Mouse (Mus musculus) layer of hippocampus, adult 8-10 months (tissue): ENCODE measurements around the gene Hypk. TPM values are rescaled to one million over a fixed set of nuclear protein-coding genes. Genes with fewer than 3 reads are reported as not detected.
"Not testable (repeated sequence)": the region's sequence is repeated elsewhere in the genome, so short reads cannot be mapped to it uniquely, and the experiment has no call there.

Source experiments
- DNase-seq, 2 experiments: peaks; one replicate each; pipeline ENCODE4 v3.0.0; 2022; ENCODE audit warnings: low spot score in 2 of 2
- total RNA-seq, 4 experiments: library from RNA; stranded (reverse); gene quantifications; 2 replicates each; pipeline ENCODE4 v1.2.4; 2022

The Hypk gene
- total RNA-seq, 4 experiments from 2014 or later: 16.2 to 22.7 (median 17.0) TPM

DNA sequence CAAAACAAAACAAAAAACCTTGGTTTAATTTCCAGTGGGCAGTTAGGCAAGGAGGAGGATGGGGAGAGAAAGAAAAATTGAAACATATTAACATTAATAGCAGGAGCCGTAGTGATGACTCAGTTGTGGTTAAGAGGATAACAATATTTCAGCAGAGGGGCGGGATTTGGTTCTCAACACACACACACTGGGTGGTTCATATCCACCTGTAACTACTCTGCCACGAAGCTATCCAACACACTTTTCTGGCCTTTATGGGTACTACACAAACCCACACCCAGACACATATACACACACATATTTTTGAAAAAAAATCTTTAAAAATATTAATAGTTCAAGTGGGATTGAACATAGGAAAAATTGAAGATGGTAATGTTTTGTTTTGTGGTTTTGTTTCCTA, 6.1 kb upstream of the Hypk start:
- DNase-seq: no peak

DNA sequence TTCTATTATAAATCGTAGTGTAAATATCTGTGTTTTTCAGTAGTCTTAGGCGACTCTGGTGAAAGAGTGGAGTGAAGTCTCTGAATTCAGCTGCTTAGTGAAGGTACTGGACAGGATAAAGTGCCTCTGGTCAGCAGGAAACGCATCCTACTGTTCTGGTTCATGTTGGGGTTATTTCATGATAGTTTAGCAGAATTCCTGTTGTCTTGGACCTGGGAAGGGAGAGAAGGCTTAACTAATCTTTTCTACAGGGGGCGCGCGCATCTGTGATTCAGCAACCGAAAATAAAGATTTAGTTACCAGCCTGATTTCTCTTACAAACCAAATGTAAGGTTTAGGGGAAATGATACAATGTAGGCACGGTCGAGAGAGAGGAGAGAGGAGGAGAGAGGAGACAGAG, 5.0 kb upstream of the Hypk start:
- DNase-seq: no peak

DNA sequence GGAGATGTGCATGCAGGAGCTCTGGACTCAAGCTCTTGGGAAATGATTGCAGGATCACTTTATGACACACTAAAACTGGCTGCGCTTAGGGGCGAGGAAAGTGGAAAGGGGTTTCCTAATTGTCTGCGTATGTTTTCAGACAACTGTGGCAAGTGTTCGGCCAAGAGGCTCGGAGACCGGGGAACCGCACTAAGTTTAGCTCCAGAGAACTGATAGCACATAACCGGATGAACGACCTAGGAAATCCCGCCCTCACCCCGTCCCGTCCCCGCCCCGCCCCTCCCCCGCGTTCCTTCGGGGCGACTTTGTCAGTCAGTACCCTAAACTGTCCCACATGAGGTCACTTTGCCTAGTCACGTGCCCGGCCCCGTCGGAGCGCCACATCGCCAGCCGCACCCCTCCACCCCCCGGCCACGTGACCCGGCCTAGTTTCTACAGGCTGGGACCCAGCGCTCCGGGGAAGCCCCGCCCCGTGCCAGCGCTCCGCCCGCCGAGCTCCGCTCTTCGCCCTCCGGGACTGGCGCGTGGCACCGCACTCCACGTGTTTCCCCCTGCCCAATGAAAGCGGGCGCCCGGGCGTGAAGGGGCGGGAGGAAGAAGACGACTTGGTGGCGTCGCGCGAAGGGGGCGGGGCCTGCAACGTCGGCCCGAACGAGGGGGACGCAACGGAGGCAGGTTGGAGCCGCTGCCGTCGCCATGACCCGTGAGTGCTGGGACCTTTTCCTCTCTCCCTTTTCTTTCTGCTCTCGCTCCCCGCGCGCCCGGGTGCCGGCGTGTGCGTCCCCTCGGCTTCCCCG, 4.2 kb upstream of the Hypk start, which contains the start of gene Serf2:
Gene Serf2 (plus strand): TSS at position 457 of the 797 bp plus-strand sequence.
- DNase-seq: peak; percentile 98 to 99

DNA sequence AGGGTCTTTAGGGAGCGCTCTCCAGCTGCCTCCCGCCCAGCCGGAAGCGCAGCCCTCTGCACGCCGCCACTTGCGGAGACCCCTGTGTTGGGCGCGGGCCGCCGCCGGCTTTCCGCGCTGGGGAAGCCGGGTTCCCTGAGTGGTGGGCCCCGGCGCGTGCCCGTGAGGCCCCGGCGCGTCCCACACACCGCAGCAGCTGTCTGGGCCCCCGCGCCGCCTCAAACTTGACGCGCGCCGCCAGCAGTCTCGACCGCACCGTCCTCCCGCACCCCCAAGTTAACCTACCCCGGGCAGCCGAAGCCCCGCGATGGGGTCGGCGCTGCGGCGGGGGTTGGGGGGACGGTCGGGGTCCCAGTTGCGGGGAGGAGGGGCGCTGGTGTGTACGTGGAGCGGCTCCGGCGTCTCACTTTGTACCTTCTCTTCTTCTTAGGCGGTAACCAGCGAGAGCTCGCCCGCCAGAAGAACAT, 3.5 kb upstream of the Hypk start:
- no peak for DNase-seq

DNA sequence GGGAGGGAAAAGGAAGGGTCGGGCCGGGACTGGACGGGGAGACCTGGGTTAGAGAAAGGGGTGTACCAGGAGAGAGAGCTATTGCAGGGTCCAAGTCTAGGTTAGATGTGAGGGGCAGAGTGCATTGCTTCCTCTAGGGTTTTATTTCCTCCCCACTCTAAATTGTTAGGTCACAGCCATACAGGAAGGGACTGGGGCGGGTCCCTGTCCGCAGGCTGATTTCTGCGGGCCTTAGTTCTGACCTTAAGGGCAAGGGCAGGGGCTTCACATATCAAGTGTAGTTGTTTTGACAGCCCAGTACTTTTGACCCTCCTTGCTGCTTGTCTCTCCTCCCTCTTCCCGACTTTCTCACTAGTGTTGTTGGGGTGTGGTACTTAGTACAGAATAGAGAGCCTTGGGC, 3.0 kb upstream of the Hypk start:
- no peak for DNase-seq

DNA sequence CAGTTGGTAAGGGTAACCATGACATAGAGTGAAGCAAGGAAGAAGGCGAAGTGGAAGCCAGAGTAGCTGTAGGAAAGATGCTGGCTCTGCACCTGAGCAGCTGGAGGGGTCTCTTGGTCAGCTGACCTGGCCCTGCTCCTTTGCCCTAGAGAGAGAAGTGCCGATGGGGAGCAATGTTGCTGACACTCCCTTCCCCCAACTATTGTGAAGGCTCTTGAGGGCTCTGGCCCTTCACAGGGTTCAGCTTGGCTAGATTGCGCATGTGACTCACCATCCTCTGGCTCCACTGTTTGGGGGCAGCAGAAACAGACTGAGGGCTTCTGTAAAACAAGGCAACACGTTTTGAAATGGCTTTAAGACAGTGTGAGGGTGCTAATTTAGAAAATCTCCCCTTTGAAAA, 729 bp upstream of the Hypk start:
- DNase-seq: no peak

DNA sequence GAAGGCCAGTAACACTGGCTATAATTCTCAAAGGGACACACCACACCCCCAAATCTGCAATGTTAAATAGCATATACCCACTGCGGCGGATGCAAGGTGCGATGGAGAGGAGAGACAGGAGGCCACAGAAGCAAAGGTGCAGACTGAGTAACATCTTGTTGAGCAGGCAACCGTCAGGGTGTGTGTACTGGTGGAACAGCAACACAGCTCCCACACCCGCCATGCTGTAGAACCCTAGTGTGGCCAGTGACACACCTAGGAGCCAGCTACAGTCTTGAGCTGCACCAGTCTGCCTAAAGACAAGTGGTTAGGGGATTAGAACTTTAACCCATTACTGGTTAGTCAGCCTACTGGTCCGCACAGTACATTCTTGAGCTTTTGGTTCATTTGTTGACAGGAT, 827 bp downstream of the Hypk start:
- DNase-seq: no peak

DNA sequence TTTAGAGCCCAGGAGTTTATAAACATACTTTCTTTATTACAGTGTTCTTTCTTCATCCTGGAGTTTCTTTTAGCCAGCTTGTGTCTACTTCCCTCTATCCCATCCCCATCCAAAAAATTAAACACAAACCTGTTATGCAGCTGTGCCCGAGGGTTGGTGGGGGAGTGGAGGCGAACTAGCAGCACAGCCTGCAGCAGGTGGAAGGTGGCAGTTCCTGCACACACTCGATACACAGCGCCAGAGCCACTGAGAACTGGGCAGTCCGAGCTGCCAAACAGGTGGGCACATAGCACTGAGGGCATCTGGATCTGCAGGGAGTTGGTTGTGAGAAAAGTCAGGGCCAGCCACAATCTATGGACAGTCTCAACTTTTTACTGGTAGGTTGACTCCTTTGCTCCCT, 2.4 kb downstream of the Hypk start:
- no peak for DNase-seq

DNA sequence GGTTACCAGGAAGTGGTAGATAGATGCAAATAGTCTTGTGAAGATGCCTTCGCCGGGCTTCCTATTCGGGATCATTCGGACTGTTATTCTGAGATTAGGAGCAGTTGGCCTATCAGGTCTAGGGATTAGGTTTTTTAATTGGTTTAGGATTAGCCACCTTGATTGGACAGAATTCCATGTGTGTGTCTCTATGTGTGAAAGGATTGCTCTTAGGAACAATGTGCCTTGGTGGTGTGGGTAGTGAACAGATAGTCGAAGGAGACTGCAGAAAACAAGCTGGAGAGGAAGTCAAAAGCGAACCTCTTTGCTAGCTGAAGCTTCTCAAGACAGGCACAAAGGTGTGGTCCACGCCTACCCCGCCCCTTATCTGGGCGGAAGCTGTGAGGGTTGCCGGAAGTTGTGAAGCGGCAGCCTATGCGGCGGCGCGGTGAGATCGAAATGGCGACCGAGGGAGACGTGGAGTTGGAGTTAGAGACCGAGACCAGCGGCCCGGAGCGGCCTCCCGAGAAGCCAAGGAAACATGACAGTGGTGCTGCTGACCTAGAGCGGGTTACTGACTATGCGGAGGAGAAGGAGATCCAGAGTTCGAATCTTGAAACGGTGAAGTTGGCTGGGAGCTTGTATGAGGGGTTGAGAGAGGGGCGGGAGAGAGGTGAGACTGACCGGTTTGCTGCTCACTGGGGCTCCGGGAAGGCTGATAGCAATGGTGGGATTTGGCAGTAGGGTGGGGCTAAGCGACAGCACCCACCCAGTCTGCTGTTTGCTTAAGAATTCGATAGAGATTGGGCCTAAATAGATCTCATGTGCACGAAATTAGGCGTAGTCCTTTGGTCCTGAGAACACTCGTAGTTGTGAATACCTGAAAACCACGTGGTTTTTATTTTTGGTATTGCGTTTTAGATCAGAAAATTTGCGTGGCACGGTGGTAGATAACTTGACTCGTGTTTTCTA, 3.9 kb downstream of the Hypk start, which contains the start of gene Serinc4:
Gene Serinc4 (minus strand): TSS at position 90 of the 951 bp plus-strand sequence.
- DNase-seq: peak; percentile 57 to 78

DNA sequence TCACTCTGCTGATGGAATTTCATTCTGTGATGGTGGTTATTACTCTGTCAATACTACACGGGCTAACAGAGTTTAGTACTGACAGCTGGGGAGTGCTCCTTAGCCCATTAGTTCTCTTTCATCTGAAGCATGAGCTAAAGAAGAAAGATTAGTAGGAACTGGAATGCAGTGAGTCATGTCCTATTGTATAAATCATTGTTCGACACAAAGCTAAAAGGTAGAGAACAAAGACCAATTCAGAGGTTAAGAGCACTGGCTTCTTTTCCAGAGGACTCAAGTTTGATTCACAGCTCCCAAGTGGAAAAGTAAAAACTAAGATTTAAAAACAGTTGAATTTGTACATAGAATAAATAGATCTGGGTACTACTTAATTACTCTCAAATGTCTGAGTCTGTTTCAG, 7.0 kb downstream of the Hypk start:
- no peak for DNase-seq

DNA sequence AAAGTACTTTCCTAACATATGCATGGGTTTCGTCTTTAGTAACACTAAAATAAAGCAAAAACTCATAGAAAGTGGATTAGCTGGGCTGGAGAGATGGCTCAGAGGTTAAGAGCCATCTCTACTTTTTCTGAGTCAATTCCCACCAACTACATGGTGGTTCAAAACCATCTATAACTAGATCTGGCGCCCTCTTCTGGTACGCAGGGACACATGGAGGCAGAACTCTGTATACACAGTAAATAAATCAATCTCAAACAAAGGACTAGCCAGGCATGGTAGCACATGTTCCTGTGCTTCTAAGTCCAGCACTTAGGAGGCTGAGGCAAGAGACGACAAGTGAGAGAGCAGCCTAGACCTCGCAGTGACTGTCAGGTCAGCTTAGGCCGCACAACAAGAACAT, 15.9 kb downstream of the Hypk start:
- not testable (repeated sequence) for DNase-seq

DNA sequence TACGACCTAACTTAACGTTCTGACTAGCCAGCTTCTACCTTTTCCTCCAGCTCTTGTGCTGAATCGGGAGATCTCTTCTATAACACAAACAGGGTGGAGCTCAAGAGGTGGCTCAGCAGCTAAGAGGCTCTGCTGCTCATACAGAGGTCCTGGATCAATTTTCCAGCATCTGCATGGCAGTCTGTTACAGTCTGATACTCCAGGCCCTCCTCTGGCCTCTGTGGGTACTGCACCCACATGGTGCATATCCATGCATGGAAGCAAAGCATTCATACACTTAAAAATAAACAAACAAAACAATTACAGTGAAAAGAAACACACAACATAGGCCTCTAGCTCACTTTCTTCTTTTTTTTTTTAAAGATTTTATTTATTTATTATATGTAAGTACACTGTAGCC, 19.7 kb downstream of the Hypk start:
- DNase-seq: not testable (repeated sequence)

DNA sequence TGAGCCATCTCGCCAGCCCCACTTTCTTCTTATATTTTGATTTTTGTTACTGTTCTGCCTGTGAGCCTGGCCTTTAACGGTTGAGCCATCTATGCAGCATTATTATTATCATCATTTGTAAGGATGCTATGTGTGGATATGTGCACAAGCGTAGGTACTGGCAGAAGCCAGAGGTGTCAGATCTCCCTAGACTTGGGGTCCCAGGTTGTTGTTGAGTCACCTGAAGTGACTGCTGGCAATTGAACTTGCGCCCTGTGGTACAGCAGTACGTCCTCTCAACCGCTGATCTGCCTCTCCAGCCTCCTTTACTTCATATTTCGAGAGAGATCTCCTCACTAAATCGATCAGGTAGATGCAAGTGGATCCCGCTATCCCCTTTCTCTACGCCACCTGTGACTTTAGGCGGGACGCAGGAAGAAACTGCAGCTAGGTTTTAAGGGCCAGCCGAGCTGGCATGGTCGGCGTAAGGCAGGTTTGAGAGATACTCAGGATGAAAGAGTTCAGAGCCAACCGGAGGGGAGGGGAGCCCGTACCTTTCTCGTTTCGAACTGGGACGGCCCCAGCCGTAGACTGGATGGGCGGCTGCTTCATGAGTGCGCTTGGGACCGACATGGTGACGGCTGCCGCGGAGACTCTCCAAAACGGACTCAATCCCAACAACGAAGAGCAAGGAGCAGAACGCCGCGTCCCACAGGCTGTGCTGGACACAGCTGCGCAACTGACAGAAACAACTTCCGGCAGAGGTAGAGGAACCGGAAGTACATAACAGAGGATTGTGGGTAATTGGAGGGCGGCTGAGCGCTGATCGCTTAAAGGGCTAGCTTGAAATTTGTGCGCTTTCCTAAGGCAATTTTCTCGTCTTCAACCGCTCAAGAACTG, 20.4 kb downstream of the Hypk start, which contains the start of gene Mfap1b:
Gene Mfap1b (minus strand): TSS at position 767 of the 879 bp plus-strand sequence.
- DNase-seq: peak; percentile 77 to 82

DNA sequence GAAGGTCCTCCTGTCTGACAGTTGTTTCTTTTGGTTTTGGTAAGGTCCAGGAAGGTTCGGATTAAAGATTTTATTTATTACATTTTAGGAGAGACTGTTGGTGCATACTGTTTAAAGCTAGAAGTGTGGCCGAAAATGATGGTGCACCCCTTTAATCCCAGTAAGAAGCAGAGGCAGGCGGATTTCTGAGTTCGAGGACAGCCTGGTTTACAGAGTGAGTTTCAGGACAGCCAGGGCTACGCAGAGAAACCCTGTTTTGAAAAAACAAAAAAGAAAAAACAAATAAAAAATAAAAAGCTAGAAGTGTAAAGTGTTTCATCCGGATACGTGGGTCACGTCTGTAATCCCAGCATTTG, 21.1 kb downstream of the Hypk start:
- DNase-seq: no peak

DNA sequence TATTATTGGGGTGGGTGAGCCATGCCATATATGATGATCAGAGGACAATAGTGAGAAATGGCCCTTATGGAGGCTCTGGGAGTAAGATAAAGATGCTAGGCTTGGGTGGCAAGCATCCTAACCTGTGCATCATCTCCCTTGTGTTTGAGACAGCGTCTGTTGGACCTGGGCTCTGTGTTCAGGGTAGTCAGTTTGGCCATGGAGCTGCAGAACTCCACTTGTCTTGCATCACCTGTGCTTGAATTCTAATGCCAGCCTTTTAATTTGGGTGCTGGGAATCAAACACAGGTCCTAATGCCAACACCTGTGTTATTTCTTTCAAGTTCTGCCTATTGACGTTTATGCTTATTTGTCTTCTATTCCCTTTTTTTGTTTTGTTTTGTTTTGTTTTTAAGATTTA, 22.2 kb downstream of the Hypk start:
- not testable (repeated sequence) for DNase-seq

DNA sequence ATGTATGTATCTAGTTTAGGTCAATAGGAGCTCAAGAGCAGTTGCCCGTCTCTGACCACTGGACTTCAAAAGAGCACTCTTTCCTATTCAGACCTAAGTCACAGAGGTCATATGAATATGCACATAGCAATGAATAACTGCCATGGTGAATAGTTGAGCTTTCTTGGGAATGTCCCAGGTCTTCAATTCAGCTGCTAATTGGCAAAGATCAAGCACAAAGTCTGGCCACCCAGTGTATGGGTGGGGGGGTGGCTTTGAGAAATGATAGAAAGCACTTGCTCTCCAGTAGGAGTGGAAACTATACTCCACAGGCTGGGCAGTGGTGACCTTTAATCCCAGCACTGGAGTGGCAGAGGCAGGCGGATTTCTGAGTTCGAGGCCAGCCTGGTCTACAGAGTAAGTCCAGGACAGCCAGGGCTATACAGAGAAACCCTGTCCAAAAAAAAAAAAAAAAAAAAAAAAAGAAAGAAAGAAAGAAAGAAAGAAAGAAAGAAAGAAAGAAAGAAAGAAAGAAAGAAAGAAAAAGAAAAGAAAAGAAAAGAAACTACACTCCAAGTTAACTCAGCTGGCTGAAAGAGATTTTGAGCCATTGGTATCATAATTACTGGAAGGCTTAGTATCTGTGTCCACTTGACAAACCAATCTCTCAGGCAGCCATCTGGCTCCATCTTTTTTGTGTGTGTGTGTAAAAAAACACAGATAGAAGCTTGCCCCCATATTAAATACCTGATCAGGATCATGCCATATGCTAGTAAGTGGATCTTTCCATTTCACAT, 24.6 kb downstream of the Hypk start:
- no peak for DNase-seq

DNA sequence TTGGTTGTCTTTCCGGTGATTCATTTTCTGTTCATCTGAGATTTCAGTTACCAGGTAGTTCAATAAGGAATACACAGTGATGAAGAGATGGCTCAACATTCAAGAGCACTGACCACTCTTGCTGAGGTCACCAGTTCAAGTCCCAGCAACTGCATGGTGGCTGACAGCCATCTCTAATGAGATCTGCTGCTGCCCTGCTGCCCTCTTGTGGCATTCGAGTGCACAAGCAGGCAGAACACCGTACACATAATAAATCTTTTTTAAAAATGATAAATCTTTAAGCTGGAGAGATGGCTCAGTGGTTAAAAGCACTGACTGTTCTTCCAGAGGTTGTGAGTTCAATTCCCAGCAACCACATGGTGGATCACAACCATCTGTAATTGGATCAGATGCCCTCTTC, 27.4 kb downstream of the Hypk start:
- no peak for DNase-seq

DNA sequence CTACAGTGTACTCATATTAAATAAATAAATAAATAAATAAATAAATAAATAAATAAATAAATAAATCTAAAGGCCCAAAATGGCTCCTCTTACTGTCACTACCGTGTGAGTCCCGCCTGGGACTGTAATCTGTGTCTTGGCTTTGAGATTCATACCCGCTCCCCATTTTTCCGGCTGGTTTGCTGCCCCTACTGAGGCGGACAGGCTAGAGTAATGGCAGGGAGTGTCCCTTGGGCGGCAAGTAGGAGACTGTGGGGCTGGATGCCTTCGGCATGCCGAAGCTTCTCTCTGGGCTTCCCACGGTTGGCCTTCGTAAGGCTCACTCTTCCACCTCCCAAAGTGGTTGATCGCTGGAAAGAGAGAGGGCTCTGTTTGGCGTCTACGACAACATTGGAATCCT, 27.8 kb downstream of the Hypk start:
- not testable (repeated sequence) for DNase-seq

DNA sequence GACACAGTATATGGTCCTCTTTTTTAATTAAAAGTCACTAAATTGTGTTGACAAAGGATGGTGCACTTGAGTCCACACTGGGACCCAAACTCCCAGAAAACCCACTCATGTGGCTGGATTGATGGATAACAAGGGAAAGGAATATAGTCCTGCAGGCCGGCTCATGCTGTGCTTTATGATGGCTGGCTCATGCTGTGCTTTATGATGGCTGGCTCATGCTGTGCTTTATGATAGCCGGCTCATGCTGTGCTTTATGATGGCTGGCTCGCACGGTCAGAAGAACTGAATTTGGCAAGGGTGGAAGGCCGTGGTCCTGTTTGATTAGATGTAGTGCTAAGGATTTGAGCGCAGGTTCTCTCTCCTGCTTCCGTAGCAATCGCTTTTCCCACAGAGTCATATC, 30.5 kb downstream of the Hypk start:
- DNase-seq: no peak

DNA sequence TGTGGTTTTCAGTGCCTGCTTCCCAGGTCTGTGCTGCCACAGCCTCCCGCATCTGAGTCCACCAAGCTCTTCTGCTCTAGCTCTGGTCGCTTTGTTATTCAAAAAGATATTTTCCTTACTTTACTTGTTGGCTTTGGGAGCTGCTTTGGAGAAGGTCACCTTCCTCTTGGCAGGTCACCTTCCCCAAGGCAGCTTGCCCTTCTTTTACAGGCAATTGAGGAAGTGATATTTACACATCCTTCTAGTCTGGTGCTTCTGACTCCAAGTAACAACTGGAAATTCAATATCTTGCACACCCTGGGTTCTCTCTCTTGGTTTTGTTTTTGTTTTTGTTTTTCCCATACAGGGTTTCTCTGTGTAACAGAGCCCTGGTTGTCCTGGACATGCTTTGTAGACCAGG, 31.3 kb downstream of the Hypk start:
- not testable (repeated sequence) for DNase-seq
